Mouse (Mus musculus) MN1 (cell line): ENCODE measurements around the gene Lrmda.
A peak's percentile ranks its signal among the peaks of the same experiment; 100 is the strongest.

Experiments used
- DNase-seq: peaks from one replicate; pipeline ENCODE4 v3.0.0-alpha.2; 2016; ENCODE audit warnings: low spot score

Lrmda gene

DNA sequence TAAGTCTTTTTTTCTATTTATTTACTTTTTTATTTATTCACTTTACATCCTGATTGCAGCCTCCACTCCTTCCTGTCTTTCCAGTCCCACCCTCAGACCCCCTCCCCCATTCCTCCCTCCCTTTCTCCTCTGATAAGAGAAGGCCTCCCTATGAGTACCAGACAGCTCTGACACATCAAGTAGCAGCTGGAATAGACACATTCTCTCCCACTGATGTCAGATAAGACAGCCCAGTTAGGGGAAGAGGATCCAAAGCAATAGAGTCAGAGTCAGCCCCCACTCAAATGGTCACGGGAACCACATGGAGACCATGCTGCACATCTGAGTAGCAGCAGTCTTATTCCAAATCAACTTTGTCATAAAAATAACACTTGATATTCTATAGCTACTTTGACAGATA, 700.5 kb downstream of the Lrmda start:
- DNase-seq: no peak

DNA sequence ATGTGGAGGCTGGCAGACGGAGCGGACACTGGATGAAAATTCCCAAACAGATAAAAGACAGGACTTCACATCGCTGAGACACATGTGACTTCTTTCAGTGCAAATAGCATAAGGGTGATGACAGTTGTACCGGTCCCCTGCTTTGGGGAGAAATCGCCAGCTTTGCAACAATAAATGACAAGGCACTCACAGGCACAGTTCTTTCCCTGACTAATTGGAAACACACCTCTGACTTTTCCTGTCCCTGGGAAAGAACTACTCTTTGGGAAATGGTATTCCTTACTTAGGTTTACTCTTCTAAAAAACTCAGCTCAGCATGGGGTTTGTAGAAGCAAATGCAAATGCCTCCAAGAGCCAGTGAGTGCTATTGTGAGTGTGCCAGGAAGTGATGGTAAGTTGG, 702.3 kb downstream of the Lrmda start:
- DNase-seq: no peak

- no peak for DNase-seq
These were observed 708.0 kb downstream of the Lrmda start for GRCm38 (mm10) chr14:22727548-22727947.

DNA sequence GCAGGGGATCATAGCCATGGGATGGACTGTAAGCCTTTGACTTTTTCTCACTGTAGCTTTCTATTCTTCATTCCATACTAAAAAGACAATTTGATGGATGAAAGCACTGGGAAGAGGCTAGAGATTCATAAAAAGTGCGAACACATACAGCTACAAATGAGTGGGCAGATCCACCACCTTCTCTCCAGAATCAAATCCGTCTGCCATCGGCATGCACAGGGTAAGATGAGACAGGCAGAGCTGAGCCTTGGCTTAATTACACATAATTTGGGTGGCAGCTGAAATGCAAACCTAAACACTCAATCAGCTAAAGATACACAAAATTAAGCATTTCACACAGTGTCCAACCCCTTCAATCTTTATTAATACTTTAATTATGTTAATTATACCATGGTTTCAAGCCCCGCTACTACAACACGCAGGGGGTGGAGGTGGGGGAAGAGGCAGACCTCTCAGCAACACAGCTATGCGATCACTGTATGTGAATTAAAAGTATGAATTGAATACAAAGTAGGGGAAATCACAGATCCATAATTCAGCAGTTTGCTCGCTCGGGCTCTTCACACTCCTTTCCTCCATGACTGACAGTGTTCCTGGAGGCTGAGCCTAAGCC, 709.2 kb downstream of the Lrmda start:
- DNase-seq: no peak

DNA sequence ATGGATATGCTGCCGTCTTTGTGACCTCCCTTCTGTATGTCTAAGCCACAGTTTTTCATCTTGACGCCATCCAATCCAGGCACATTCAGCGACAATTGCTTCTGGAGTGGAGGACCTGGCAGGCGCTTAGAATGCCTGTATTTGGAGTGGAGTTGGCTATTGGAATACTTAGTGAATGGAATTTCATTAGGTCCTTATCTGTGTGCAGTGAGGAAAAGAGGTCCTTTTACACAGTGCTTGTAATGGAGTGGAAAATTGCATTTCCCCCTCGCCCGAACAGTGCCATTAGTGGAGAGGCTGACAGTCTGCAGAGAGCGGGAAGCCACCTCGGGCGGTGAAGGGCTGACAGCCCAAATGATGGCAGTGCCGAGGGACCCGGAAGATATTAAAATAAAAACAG, 719.1 kb downstream of the Lrmda start:
- no peak for DNase-seq

GRCm38 (mm10) chr14:22742527-22742926, 723.0 kb downstream of the Lrmda start:
- no peak for DNase-seq

- no peak for DNase-seq
These were observed 723.8 kb downstream of the Lrmda start for GRCm38 (mm10) chr14:22743264-22743663.

GRCm38 (mm10) chr14:22744701-22745100, 725.2 kb downstream of the Lrmda start:
- no peak for DNase-seq

DNA sequence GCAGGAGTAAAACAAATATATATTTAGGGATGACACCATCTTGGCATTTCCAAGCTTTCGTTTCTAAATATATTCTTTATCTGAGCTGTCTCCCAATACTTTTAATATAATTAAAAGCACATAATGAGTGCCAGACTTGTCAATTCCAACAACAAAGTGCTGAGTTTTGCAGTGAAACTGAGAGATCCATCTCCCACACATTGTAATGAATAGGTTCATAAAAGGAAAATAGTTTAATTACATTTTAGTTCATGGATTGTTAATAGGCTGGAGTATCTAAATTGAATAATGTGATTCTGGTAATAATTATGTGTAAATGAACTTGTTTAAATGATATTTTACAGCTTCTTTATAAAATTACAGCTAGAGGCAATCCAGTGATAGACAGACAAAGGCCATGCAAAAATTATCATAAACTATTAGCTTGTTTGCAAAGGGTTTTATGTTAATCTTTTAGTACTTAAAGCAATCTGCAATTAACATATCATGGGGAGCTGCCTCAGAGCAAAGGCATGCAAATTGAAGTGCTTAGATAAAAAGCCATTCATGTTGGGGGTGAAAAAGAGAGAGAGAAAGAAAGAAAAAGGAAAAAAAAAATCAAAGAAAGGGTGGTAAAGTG, 725.9 kb downstream of the Lrmda start:
- no peak for DNase-seq

DNA sequence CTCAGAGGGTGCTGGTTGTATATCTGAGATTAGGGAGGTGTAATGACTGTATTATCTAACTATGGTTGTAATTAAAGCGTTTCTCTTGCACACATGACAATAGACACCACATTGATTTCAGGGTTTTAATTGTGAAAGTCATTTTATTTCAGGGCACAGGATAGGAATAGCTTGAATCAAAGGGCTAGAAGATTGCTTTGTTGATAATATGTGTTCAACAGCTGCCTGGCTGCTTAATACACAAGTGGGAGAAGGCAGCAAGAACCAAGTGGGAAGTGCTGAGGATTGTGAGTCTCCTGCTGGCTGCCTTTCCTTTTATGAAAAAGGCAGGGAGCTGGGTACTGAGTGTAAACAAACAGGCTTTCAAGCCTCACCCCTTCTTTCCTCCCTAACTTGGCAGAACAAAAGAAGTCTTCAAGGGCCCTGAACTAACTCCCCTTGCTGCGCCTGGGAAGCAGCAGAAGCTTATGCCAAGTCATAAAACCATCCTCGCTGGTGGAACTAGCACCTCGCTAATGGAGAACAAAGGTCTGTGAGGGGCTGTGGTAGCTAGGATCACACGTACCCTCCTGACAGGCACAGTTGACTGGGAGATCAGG, 726.5 kb downstream of the Lrmda start:
- DNase-seq: no peak

- DNase-seq: peak; percentile 19
These were observed 728.3 kb downstream of the Lrmda start for GRCm38 (mm10) chr14:22747816-22748215.

DNA sequence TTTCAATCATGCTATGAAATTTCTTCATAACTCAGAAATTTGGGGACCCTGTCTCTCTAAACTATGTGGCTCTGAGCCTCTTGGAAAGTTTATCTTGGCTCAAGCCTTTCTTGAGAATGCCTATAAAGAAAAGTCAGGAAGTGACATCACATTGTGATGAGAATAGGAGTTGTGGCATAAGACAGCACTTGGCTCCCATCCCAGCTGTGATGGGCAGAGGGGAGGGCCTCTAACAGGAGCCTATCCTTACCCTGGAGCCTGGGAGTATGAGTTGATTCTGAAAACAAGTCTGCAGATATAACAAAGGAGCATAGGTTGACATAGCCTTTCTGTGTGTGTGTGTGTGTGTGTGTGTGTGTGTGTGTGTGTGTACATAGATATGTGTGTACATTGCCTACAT, 730.9 kb downstream of the Lrmda start:
- no peak for DNase-seq

DNA sequence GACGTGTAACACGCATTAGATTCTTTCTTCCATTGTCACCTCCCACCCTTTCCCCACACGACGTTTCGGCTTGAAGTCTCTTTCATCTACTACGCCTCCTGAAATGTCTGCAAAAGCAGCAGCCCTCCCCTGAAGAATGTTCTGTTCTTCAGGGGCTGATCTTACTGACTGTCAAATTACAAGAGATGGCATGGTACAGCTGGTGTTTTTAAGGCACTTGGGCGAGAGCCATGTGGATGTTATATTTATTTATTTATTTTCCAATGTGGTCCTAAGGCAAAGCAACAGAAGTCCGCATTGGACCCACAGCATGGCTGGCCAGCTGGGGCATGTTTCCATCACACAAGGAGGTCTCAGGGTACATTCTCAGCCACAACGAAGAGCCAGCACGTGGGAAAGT, 731.8 kb downstream of the Lrmda start:
- no peak for DNase-seq

GRCm38 (mm10) chr14:22754633-22755032, 735.1 kb downstream of the Lrmda start:
- no peak for DNase-seq

- DNase-seq: no peak
These were observed 738.0 kb downstream of the Lrmda start for GRCm38 (mm10) chr14:22757493-22757892.

DNA sequence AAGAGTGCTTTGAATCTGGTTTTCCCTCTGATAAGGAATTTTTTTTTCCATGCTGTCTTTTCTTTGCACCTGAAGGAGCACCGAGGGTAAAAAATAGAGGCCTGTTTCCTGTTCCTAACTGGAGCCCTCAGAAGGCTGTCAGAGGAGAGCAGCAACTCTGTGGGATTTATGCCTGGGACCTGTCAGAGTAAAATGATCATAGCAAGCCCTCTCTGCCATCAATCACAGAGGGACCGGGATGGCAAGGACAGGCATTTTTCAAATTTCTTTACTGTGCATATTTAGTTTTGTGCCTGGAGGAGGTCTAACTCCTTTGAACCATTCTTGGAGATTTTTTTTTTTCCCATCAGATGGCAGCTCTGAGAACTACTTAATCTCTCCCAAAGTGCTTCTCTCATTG, 739.7 kb downstream of the Lrmda start:
- no peak for DNase-seq

DNA sequence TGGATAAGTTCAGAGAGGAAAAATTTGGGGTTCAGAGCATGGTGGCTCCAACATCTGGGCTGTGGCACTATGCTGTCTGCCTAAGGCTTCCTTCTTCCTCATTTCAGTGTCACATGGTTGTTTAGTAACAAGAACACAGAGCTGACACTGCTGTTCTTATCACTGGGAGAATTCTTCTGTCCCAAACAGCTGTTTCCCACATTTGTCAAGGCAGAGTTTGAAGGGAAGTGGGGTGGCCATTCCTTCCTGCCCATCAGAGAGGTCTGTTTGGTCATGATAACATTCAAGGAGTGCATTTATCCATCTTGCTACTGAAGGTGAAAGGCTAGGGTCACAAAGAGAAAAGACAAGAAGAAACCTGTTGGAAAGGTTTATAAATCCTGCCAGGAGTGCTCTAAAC, 740.2 kb downstream of the Lrmda start:
- no peak for DNase-seq

GRCm38 (mm10) chr14:22760241-22761039, 740.9 kb downstream of the Lrmda start:
- peak; percentile 26 for DNase-seq

- peak; percentile 14 for DNase-seq
These were observed 762.2 kb downstream of the Lrmda start for GRCm38 (mm10) chr14:22781709-22782108.

GRCm38 (mm10) chr14:22782365-22782764, 762.9 kb downstream of the Lrmda start:
- no peak for DNase-seq

DNA sequence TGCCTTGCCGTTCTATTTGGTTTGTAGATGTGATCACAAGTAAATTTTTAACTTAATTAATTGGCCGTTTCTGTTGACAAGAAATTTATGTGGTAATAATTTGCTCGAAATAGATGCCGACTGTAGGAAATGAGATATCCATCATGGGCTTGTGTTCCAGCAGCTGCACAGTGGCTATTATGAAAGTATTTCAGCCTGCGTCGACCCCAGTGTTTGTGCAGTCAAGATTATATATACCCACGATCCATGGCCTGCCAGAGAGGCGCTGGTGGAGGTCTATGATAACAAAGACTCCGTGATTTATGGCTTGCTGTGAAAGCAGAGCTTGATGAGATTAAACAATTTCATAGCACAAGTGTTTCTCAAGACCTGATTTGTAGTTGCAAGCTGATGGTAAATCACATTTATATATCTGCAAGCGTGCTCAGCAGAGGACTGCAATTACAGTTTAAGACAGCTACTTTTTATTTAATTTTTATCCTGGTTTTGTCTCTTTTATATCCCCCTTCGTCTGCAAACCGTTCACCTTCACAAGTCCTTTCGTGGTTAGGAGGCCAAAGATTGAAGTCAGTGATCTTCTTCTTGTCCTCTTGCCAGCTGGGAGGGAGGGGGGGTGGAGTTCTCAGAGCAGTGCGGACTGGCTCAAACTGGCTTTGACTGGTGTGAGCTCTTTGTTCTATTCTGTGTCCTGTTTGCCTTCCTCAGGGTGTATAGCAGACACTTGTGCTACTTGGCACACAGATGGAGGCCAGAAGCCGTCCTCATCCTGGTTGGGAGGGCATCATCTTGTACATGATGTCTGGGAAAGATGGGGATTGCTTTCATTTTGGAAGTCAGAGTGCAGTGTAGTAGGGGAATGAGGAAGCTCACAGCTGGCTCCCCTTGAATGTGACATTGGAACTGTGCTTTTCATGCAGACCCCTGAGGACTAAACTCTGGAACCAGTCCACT, 764.0 kb downstream of the Lrmda start:
- DNase-seq: peak; percentile 58

- no peak for DNase-seq
These were observed 780.5 kb downstream of the Lrmda start for GRCm38 (mm10) chr14:22800020-22800419.
